9 mouse cellular contexts compared by ENCODE assay signal in the genomic region with DNA sequence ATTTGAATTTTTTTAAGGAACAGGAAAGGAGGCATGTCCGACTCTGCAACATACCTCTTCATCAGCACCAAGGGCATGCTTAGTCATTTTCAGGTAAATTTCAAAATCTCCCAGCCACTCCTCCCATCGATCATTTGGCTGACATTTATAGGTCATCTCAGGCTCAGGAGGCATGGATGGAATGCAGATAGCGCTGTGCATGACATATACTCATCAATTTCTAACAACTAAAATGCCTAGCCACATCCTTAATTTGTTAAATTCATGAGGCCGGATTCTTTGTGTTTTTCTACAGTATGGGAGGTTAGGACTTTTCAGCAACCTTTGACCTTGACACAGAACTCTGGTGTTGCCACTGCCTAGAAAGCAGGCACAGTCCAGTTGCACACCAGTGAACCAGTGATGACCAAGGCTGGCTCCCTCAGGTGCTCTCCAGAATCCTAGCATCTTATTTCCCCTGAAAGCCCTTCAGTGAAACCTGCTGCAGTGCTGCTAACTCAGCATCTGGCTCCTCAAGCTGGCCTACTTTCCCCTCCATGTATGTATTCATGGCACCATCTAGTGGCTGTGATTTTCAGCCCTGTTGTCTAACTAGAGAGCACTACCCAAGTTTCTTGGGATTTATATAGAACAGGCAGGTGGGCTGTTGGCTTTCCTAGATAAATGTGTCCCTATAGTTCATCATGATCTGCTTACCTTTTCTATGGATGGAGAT. TPM values are rescaled to one million over a fixed set of nuclear protein-coding genes. Genes with fewer than 3 reads are reported as not detected.
DNase-seq lines count a peak whose midpoint lies in the region; ATAC-seq lines count a peak whose summit lies in the region.
"Had no signal": no experiment of that assay in that cellular context is flagged by ENCODE, and none has a peak within 500 bp of the region (broad histone marks: within the 10 kb centered on the region; RNA-seq: fewer than 3 reads in every experiment).

No protein-coding gene starts in this region.

- 83% methylated on average over 4 of the region's 4 CpGs for WGBS in midbrain, embryonic 14.5 days

- no peaks in the 10 kb centered on the region for H3K36me3 ChIP-seq in midbrain, embryonic 14.5 days (ENCODE audit: control insufficient read depth, insufficient read depth, low read length)
- H3K36me3 ChIP-seq: limb, embryonic 13.5 days had no signal

- H3K9me3 ChIP-seq in midbrain, embryonic 14.5 days (ENCODE audit: control insufficient read depth, low read length), result no peaks in the 10 kb centered on the region
- H3K9me3 ChIP-seq: limb, embryonic 13.5 days had no signal

- H3K4me2 ChIP-seq in midbrain, embryonic 14.5 days (ENCODE audit: low read length), result no peak overlapping the region
- H3K4me2 ChIP-seq: limb, embryonic 13.5 days had no signal

- peak; percentile 6 for DNase-seq in urinary bladder, postnatal 25 days (ENCODE audit: low spot score)
- no peak for DNase-seq in urinary bladder, postnatal 10 days (ENCODE audit: low spot score)
- peak; percentile 36 for DNase-seq in cerebellum, adult 9-10 months
- peak; percentile 49 to 60 for DNase-seq in frontal cortex, postnatal 10 days (ENCODE audit: low spot score in 2 of 2)
- peak; percentile 55 to 81 for DNase-seq in layer of hippocampus, adult 18-20 months (ENCODE audit: low spot score in 2 of 2)
- DNase-seq in midbrain, embryonic 14.5 days, result peak; percentile 90
- DNase-seq in spleen, adult 18-20 months, result no peak
- no peak for DNase-seq in spleen, postnatal 10 days (ENCODE audit: low spot score in 2 of 2)

- H3K27me3 ChIP-seq in midbrain, embryonic 14.5 days (ENCODE audit: control insufficient read depth, insufficient read depth, low read length), result no peaks in the 10 kb centered on the region
- H3K27me3 ChIP-seq: limb, embryonic 13.5 days had no signal

- H3K4me3 ChIP-seq in midbrain, embryonic 14.5 days (replicated peaks; ENCODE audit: low read depth, low read length), result no peak overlapping the region
- H3K4me3 ChIP-seq: limb, embryonic 13.5 days had no signal

- no peak overlapping the region for H3K9ac ChIP-seq in midbrain, embryonic 14.5 days (replicated peaks; ENCODE audit: low read length)
- H3K9ac ChIP-seq: limb, embryonic 13.5 days had no signal

- peak; percentile 66; the same call in 1 of the 2 replicates for ATAC-seq in midbrain, embryonic 14.5 days (ENCODE audit: low FRiP score, low TSS enrichment)

- no peak overlapping the region for H3K27ac ChIP-seq in midbrain, embryonic 14.5 days (replicated peaks; ENCODE audit: low read depth, low read length)
- H3K27ac ChIP-seq: limb, embryonic 13.5 days had no signal

- no peaks in the 10 kb centered on the region for H3K4me1 ChIP-seq in midbrain, embryonic 14.5 days (ENCODE audit: control insufficient read depth, insufficient read depth, low read length)
- H3K4me1 ChIP-seq: limb, embryonic 13.5 days had no signal

RNA-seq across cellular contexts. Expression of a gene that starts 35.9 kb away (rescaled TPM):
- total RNA-seq in layer of hippocampus, adult 18-20 months (2021), result 100 to 1,000 TPM; 159 to 189 TPM
- polyA plus RNA-seq in midbrain, embryonic 14.5 days (2014; fragmentation: Nextera tagmentation; extraction: Ambion mirVana), result 25.2 and 27.8 TPM in 2 replicates

RNA-seq across cellular contexts. Expression of a gene that starts 54.5 kb away (rescaled TPM):
- total RNA-seq in layer of hippocampus, adult 18-20 months (2021), result 100 to 1,000 TPM; 248 to 274 TPM
- polyA plus RNA-seq in midbrain, embryonic 14.5 days (2014; fragmentation: Nextera tagmentation; extraction: Ambion mirVana), result 53.2 and 58.5 TPM in 2 replicates

Comparison
In these comparisons a context has a peak if more than half of its experiments do, and no peak if none do; other contexts are left out.
1. DNase-seq: peak in urinary bladder, postnatal 25 days (single experiment), cerebellum, adult 9-10 months (single experiment), frontal cortex, postnatal 10 days (2 of 2), layer of hippocampus, adult 18-20 months (2 of 2) and midbrain, embryonic 14.5 days (single experiment); none in urinary bladder, postnatal 10 days (single experiment), spleen, adult 18-20 months (0 of 2) and spleen, postnatal 10 days (0 of 2).